Mouse (Mus musculus) retina, adult 2 months (tissue): ENCODE data around the gene Mgat4e.

ENCODE experiments used
- DNase-seq: peaks from one replicate; pipeline ENCODE4 v3.0.0-alpha.2; 2012; ENCODE audit warnings: low read depth, low spot score

Gene Mgat4e

DNA sequence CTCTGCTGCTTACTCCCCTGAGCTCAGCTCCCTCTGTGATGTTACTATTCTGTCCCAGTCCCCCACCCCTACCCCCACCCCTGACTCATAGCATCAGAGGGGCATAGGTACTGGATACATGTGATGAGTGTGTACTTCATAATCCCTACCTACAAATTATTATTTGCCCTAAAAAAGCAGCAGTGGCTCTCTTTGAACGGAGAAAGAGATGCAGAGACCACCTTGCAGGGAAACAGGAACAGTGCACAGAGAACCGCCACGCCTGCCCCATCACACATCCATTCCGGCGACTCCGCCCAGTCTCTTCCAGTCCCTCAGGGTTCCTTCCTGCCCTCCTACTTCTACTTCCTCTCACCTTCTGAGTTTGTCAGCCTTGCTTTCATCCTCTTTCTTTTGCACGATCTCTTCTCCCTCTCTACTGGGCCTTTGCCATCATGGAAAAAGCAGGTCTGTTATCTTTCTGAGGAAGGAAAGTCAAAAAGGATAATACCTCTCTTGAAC is at the start of gene Mgat4e:
Gene Mgat4e, minus strand, starts transcription at position 51 of the 501 bp plus-strand sequence.
- DNase-seq, result no peak

DNA sequence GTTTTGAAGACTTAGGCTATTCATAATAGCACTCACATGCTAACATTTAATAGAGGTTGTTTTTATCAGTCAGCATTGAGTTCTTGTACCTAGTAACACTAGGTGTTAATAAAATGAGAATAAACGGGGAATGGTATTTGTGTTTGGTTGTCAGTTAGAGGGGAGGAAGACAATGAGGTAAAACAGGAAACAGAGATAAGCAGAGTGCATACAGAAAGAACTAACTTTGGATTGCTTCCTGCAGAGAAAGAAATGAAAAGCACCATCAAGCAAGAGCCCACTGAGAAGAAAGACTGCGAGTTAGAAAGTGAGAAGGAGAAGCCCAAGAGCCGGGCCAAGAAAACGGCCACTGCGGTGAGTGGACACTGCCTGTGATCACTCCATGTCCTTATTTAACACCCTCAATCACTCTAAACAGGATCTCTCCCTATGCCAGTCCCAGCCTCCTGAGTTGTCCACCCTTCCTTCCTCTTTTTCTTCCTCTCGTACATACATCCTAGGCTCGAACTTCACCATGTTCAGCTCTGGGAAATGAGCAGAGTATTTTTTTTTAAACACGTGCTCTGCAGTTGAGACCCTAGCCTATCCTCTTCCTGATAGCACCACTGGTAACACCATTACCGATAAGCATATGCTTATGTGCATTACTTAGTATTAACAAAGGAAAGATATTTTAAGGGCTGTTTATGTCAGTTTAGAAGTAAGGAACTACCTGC is 48.0 kb upstream of the Mgat4e start:
- DNase-seq, result no peak

DNA sequence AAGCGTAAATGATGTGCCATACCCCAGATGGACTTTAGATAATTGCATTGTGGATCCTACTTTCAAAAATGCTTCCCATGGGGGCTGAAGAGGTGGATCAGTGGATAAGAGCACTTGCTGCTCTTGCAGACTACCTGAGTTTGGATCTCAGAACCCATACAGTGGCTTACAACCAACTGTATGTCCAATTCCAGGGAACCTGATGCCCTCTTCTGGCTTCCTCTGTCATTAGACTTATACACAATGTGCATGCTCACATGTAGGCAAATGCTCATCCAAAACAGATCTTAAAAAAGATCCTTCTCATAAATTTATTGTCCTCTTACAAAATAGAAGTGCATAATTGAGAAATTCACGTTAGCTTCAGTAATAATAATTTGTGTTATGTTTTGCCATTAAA is 42.3 kb upstream of the Mgat4e start:
- DNase-seq, result no peak

DNA sequence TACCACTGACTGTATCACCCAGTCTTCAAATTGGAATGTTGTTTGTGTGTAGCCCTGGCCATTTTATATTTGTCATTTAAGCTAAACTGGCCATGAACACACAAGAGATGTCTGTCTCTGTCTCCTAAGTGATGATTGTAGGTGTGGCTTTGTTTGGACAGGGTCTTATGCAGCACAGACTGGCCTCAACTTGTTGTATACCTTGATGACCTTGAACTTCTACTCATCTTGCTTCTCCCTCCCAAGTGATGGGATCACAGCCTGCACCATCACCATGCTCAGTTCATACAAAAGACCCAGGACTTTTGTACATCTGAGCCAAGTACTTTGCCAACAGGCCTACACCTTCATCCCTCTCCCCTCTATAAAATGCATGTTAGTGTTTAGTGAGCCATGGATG is 40.2 kb upstream of the Mgat4e start:
- DNase-seq, result no peak

DNA sequence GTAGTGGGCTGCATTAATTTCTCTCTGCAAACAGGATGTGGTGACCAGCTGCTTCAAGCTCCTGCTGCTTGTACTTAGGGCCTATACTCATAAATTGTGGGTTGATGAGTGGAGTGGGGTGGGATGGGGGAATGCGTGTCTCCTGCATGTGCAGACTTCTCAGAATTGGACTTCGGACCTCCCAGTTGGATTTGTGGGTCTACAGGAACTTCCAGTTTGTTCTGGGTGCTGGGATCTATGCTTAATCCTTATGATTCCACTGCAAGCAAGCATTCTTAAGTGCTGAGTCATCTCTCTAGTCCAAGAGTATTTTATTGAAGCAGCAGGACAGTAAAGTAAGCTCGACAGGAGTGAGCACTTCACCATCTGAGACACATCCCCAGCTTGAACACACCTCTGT is 34.1 kb upstream of the Mgat4e start:
- DNase-seq, result no peak

DNA sequence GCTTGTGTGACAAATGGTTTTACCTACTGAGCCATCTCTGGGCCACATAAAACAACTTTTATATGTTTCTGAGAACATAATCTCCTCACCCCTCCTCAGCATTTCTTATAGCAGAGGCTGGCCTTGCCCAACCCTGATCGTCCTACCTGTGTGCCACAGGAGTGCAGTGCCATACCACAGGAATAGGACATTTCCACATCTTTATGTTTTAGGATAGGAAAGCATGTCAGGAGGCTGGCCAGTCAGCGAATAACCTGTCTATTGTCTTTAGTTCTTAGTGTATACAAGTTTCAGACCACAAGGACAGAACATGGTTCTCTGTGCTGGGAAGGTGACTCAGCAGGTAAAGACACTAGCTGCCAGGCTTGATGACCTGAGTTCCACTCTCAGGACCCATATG is 31.3 kb upstream of the Mgat4e start:
- no peak for DNase-seq

DNA sequence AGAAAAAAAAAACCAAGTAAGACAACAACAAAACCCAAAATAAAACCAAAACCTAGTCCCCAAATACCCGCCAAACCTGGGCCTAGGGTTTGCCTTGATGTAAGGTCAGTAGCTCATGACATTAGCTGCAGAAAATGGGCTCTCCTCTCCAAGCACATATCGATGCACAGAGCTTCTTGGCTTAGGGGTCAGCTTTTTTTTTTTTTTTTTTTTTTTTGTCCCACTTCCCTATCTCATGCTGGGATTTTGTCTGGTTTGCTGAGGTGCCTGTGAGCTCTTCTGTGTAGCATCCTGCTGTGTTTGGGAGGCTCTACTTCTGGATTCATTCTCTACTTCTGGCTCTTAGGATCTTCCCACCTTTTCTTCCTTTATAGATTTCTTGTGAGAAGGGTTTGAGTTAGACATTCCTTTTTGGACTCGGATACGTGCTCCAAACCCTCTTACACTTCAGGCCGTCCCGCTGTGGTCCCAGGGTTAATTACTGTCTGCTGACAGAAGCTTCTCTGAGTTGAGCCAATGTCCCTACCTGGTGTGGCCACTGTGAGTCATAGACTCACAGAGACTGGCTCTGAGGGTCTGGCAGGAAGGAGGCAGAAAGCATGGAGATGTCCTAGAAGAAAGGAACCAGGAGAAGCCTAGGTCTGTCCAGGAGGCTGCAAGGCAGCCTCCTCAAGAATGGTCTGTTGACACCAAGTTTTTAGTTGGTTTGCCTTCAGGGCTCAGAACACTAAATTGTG is 28.1 kb upstream of the Mgat4e start:
- DNase-seq, result no peak

DNA sequence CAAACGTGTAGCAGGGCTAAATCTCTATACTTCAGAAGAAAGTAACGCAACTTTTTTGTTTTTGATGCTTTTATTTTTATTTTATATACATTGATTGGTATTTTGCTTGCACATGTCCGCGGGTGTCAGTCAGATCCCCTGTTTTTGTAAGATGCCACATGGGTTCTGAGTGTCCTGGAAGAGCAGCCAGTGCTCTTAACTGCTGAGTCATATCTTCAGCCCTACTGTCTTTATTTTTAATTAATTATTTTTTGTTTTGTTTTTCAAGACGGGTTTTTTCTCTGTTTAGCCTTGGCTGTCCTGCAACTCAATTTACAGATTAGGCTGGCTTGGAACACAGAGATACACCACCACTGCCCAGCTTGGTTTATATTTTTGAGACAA is 24.4 kb upstream of the Mgat4e start:
- DNase-seq, result no peak

DNA sequence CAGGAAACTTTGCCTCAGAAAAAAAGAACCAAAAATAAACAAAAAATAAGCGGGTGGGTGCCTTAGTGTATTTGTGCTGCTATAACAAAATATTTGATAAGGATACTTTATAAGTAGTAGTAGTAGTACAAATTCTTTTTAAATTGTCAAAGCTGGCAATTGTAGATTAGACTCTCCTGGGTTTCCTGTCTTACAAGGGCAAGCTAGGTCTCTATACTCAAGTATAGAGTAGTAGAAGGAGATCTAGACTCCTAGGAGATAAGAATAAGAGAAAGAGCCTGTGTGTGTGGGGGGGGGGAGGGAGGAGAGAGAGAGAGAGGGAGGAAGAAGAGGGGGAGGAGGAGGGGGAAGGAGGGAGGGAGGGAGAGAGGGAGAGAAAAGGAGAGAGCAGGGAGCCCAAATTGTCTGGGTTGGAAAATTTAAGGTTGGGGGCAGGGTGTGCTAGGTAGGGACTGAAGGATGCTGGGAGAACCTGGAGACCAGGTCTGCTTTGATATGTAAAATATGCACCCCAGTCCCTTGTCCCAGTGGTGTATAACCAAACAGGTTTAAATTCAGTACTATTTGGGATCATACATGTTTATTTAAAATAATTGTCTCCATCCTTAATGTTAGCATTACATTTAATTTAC is 23.9 kb upstream of the Mgat4e start:
- no peak for DNase-seq

DNA sequence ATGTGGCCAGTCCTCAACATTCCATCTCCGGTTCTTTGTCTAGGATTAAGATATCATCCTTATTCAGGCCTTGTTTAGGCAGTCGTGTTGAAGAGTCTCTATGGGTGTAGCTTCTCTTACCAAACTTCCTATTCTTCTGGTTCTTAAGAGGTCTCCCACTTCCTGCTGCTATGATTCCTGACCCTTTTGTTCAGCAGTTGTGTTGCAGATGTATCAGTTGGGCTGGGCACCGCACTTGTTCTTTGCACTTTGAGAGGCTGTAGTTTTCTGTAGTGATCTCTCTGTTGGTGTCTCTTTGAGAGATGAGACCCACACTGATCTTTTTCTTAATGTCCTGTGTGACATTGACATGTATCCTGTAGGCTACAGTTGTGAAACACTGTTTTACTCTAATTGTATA is 21.1 kb upstream of the Mgat4e start:
- no peak for DNase-seq

DNA sequence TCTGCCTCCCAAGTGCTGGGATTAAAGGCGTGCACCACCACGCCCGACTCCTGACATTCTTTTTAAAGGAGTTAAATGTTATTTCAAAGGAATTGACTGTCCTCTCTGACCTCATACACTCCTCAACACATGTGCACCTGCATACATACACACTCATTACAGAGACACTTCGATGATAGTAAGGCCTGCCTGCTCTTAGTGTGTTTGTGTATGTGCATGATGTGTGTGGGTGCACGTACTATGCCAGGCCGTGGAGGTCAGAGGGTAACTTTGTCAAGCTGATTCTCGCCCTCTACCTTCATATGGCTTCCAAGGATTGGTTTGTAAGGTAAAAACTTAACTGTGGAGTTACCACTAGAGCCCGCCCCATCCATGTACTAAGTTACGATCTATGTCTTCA is 20.7 kb upstream of the Mgat4e start:
- DNase-seq, result no peak

DNA sequence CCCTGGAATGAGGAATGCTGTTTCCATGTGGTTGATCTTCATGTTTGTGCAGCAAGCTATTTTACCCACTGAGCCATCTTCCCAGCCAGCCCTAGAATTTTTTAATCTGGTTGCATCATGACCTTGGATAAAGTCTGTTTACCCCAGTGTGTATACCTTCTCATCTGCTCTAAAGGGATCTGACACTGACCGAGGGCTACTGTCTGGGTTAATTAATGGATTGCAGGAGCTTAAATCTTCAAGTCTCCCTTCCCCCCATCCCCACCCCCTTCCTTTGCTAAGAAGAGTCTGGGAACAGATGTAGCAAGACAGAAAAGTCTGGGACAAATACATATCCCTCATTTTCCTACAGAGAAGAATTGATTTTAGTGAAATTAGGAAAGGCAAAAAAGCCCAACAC is 18.0 kb upstream of the Mgat4e start:
- DNase-seq, result peak; percentile 83

DNA sequence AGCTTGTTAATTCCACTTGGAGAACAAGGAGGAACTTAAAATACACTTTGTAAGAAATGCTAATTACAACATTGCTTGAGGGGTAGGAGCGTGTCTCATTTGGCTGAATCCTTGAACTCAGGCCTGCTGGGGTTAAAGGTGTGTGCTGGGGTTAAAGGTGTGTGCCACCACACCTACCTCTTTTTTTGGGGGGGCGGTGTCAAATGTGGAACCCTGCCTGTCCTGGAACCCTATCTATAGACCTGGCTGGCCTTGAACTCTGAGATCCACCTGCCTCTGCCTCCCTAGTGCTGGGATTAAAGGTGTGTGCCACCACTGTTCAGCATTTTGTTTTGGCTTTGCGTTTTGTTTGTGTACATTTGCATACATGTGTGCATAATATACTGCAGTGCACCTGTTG is 14.2 kb upstream of the Mgat4e start:
- DNase-seq, result no peak

DNA sequence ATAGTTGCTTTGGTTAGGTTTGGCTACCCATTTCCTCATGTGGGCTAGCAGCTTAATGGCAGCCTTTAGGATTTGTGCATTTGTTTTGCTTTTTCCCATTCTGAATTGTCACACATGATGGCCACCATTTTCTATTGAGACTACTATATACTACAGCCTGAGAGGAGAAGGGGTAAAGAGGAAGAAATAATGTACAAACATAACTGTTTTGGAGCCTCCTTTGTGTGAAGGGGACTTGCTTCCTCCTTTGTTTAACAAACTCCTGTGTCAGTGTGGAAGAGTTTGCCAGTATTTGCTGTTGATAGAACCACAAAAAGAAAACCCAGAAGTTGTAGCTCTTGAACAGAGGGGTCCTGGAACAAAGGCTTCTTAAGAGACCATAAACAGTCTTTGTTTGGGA is 13.0 kb upstream of the Mgat4e start:
- no peak for DNase-seq

DNA sequence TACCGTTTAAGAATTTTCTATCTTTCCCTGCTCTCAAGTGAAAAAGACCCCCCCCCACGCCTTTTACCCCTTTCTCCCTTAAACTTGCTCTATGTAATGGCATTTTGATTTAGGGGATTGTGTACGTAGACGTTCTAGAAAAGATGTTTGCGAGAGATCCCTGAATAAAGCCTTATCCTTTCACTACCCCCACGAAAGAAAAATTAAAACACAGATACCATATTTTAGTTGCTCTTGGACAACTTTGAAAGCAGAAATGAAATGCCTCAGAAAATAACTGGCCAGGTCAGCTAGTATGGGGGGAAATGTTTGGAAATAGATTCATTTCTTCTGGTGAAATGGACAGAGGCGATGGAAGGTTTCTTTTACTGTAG is 12.3 kb upstream of the Mgat4e start:
- DNase-seq, result no peak

DNA sequence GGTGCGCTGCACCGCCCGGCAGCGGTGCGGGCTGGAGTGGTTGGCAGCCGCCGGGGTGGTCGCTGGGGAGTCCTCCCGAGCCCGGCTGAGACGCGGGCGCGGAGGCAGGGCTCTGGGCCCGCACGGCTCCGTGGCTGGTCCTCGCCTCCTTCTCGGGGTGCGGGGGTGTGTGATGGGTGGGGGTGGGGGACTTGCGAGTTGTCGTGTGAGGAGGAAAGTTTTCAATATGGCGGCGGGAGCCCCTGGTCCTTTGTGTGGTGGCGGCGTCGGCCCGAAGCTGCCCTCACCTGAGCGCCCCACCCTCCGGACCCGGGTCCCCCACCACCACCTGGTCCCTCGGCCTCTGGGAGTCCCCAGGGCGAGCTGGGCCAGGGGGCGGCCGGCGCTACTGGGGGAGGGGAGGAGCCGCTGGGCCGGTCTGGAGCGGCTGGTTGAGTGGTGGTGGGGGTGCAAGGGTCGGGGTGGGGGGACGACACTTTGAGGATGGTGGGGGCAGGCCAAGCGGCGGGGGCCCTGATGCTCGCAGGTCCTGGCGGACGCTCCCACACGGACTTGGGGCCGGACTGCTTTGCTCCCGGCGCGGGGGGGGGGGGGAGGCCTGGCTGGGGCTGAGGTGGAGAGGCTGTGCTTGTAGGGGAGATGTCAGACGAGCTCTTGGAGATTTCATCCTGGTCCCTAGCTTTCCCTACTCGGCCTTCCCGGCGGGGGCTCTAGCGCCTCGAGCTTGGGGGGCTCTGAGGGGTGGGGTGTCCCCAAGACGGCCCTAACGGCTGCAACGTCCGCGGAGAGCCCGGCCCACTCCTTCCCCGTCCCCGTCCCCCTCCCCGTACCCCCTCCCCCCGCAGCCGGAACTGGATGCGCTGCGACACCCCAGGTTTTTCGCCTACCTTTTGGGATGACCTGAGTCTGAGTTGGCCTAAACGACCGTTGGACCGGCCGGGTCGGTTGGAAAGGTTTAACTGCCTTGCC is 11.6 kb upstream of the Mgat4e start:
- DNase-seq, result no peak

DNA sequence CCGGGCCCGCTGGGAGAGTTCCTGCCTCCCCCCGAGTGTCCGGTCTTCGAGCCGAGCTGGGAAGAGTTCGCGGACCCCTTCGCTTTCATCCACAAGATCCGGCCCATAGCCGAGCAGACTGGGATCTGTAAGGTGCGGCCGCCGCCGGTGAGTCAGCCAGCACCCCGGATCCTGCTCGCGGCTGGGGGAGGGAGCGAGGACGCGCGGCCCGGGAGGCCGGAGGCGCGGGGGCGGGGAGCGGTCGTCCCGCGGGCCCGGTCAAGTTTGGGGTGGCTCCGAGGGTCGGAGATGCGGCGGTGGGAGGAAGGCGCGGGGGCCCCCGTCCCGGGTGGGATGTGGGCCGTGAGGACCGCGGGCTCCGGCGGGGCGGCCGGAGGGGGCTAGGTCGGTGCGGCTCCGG is 10.9 kb upstream of the Mgat4e start:
- DNase-seq, result no peak

DNA sequence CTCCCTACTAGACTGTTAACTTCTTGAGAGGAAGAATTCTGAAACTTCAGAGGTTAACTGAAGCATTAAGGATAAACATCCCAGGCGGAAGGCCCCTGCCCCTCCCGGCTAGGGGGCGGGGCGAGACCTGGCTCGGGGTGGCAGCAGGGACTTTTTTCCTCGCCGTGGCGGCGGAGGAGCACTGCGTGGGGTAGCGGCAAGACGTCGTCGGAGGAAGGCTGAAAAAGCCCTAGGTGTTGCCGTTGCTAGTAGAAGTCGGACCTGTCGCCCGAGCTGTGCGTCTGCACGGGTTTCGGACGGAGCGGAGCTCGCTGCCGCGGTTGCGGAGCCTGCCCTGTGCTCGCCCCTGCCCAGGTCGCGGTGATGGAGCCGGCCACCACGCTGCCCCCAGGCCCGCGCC is 10.5 kb upstream of the Mgat4e start, which contains the start of gene Kdm5b:
Gene Kdm5b, plus strand, starts transcription at position 196 of the 400 bp plus-strand sequence.
- peak; percentile 74 for DNase-seq

DNA sequence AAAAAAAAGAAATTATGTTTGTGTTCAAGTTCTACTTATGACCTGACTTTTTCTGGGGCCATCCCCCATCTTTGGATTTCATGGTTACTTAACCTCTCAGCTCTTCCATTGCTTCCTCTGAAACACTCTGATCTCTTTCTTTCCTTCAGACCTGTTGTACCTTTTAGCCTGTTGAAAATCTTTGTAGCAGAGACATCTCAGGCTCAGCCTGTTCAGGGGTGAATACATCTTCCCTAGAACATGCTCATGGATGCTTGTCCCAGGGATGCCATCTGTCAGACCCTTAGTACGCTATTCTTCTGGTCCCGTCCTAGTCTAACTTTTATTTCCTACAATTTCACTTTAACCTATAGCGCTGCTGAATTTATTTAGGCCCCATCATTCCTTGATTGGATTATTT is 9.7 kb upstream of the Mgat4e start:
- DNase-seq, result no peak

DNA sequence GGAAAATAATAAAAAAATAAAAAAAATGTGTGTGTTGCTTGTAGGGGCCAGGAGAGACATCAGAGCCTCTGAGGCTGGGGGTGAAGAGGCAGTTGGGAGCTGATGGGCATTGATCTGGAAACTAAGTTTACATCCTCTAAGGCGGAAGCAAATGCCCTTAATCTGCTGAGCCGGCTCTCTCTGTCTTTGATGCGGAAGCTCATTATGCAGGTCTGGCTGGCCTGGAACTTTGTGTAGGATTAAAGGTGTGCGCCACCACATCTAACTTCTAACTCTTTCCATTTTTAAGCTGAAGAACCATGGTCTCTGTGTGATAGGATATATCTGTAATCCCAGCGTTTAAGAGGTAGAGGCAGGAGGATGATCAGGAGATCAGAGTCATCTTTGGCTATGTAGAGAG is 9.0 kb upstream of the Mgat4e start:
- DNase-seq, result peak; percentile 65

DNA sequence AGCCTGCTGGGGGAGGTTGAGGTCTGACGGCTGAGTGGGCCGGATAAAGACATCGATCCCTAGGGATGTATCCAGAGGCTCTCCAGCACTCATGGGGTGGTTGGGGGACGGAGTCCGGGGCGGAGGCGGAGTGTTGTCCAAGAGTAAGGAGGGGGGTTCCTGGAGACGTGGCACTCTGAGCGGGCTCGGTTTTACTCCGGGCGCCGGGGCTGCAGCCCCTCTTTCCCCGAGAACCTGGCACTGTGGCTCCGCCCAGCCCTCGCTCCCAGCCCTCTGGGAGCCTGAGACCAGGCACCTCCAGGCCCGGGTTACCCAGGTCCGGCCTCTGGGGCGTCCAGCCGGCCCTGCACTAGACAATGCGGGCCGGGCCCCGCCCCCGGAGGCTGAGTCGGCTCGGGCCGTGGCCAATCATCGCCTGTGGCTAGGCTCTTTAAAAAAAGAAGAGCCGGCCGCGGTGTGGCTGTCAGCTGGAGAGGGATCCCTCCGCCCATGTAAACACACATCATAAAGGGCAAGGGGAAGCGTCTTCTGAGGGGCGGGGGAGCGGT is 7.3 kb upstream of the Mgat4e start:
- peak; percentile 84 for DNase-seq
